Mouse (Mus musculus) retina, adult 2 months (tissue): ENCODE measurements at regions not wholly inside any gene's neighbourhood (a gene's known extent, or its start where the extent isn't known, plus 50 kb on each side); places are given as distances from the start of the nearest gene placed in this dataset.
"Not testable (repeated sequence)": the region's sequence is repeated elsewhere in the genome, so short reads cannot be mapped to it uniquely, and the experiment has no call there.

ENCODE experiments used
- DNase-seq: peaks from one replicate; pipeline ENCODE4 v3.0.0-alpha.2; 2012; ENCODE audit warnings: low read depth, low spot score

- DNase-seq: not testable (repeated sequence)
Measured at GRCm38 (mm10) chr14:52863841-52864240, 368.3 kb upstream of the Olfr1507 start.

- not testable (repeated sequence) for DNase-seq
Measured at GRCm38 (mm10) chr14:52863107-52863506, 367.6 kb upstream of the Olfr1507 start.

GRCm38 (mm10) chr14:52862491-52862890 is 366.9 kb upstream of the Olfr1507 start:
- not testable (repeated sequence) for DNase-seq

GRCm38 (mm10) chr14:52855339-52855738 is 359.8 kb upstream of the Olfr1507 start:
- not testable (repeated sequence) for DNase-seq

- not testable (repeated sequence) for DNase-seq
Measured at GRCm38 (mm10) chr14:52853598-52853997, 358.0 kb upstream of the Olfr1507 start.

GRCm38 (mm10) chr14:52847970-52848369 is 352.4 kb upstream of the Olfr1507 start:
- DNase-seq: not testable (repeated sequence)

- DNase-seq: not testable (repeated sequence)
Measured at GRCm38 (mm10) chr14:52824005-52824404, 328.5 kb upstream of the Olfr1507 start.

GRCm38 (mm10) chr14:52821617-52822016 is 326.1 kb upstream of the Olfr1507 start:
- DNase-seq: not testable (repeated sequence)

GRCm38 (mm10) chr14:52811128-52811415 is 315.5 kb upstream of the Olfr1507 start:
- not testable (repeated sequence) for DNase-seq

GRCm38 (mm10) chr14:52810275-52811127 is 315.0 kb upstream of the Olfr1507 start:
- not testable (repeated sequence) for DNase-seq

GRCm38 (mm10) chr14:52801705-52802104 is 306.2 kb upstream of the Olfr1507 start:
- DNase-seq: not testable (repeated sequence)

- not testable (repeated sequence) for DNase-seq
Measured at GRCm38 (mm10) chr14:52792600-52792999, 297.1 kb upstream of the Olfr1507 start.

GRCm38 (mm10) chr14:52791828-52792227 is 296.3 kb upstream of the Olfr1507 start:
- not testable (repeated sequence) for DNase-seq

GRCm38 (mm10) chr14:52782832-52783231 is 287.3 kb upstream of the Olfr1507 start:
- not testable (repeated sequence) for DNase-seq

GRCm38 (mm10) chr14:52775816-52776215 is 280.3 kb upstream of the Olfr1507 start:
- DNase-seq: not testable (repeated sequence)

- DNase-seq: not testable (repeated sequence)
Measured at GRCm38 (mm10) chr14:52769450-52769849, 273.9 kb upstream of the Olfr1507 start.

- not testable (repeated sequence) for DNase-seq
Measured at GRCm38 (mm10) chr14:52752159-52752558, 256.6 kb upstream of the Olfr1507 start.

GRCm38 (mm10) chr14:52726680-52727079 is 231.1 kb upstream of the Olfr1507 start:
- not testable (repeated sequence) for DNase-seq

GRCm38 (mm10) chr14:52724988-52725387 is 229.4 kb upstream of the Olfr1507 start:
- not testable (repeated sequence) for DNase-seq

GRCm38 (mm10) chr14:52720640-52721039 is 225.1 kb upstream of the Olfr1507 start:
- DNase-seq: no peak

GRCm38 (mm10) chr14:52700851-52701250 is 205.3 kb upstream of the Olfr1507 start:
- DNase-seq: not testable (repeated sequence)

GRCm38 (mm10) chr14:52683636-52684035 is 188.1 kb upstream of the Olfr1507 start:
- DNase-seq: not testable (repeated sequence)

GRCm38 (mm10) chr14:52654355-52654754 is 158.8 kb upstream of the Olfr1507 start:
- no peak for DNase-seq
